Mouse (Mus musculus): ENCODE measurements around the gene Vangl2. TPM values are rescaled to one million over a fixed set of nuclear protein-coding genes. Genes with fewer than 3 reads are reported as not detected.

Vangl2 gene
- total and polyA plus RNA-seq, 2 experiments from 2014 or later: 36.5 to 86.6 TPM

DNA sequence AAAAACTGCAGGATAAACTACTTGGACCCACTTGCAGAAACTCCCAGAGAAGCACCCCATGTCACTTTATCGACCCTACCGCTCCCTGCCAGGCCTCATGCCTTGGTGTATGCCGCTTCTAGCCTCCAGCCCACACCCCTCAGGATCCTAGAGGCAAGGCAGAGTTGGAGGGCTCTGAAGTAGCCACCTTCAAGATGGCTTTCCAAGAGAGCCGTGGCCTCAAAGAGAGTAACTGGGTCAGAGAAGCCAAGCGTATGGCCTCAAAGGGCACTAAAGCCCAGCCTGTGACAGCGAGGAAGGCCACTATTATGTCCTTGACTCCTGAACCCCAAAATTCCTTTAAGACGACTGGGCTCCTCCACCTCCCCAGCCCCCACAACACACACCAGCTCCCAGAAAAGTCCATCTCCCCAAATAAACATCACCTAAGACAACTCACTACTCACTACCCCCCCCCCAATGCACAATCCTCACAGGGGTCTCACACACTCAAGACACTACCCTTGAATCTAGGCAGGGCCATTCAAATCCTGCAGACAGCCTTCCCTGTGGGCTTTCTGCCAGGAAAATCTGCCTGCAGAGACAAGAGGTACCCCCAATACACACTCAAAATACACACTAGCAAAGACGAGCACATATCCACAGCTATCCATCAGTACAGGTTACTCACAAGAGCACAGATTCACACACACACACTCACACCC is 2.9 kb downstream of the Vangl2 start:
- Histone ChIP-seq H3K4me2 (ENCODE audit: low read depth, low read length) (peak overlapping the region; percentile 77), H3K9ac (replicated peaks; ENCODE audit: low read length) (peak overlapping the region; percentile 80), H3K4me3 (ENCODE audit: low read length) (peak overlapping the region; percentile 76), H3K9me3 (ENCODE audit: low read length) (no peaks in the 10 kb centered on the region), H3K36me3 (ENCODE audit: insufficient read depth, low read length) (no peaks in the 10 kb centered on the region), H3K4me1 (ENCODE audit: insufficient read depth, low read length) (peaks cover 30% of the 10 kb centered on the region), H3K27ac (peak overlapping the region; percentile 92; the same call in 1 of the 2 replicates), H3K27me3 (ENCODE audit: insufficient read depth, low read length) (no peaks in the 10 kb centered on the region)
- WGBS: 5% methylated on average over 8 of the region's 8 CpGs
- ATAC-seq: no peak; the same call in 1 of the 2 replicates
- DNase-seq (ENCODE audit: low spot score): no peak
- TF ChIP-seq CTCF (IDR thresholded peaks at IDR 0.05; ENCODE audit: low read depth): no peak

DNA sequence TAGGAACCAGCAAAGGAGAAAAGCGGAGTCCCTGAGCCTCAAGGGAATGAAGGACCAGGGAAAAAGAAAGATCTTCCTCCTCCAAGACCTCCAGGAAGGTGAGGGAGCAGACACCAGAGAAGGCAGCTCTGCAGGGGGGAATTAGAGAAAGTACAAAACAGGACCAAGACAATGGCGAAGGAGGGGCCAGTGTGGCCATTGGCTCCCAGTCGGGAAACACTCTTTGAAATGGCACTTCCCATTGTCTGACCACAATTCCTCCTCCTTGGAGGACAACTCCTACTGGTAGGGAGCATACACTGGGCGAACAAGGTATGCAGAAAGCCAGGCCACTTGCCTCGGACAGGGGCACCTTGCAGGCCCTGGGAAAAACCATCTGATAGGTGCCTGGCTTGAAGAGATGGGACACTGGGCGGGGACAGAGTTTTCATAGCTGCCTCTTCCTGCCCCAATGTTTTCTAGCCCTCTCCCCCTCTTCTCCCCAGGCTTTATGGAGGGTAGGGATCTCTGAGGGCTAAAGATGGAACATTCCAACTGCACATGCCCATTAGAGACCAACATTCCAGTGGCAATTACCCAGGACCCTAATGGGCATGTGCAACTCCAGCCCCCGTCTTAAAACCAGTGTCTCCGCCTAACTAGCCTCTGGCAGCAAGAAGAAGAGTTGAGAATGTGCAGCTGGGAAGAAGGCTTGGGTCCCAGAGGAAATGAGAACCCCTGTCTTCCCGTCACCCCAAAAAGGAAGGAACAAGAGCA is 3.9 kb downstream of the Vangl2 start:
- 18% methylated on average over 9 of the region's 9 CpGs for WGBS
- H3K9ac ChIP-seq (replicated peaks; ENCODE audit: low read length): peak overlapping the region; percentile 80
- no peak for TF ChIP-seq CTCF (IDR thresholded peaks at IDR 0.05; ENCODE audit: low read depth)
- peak overlapping the region; percentile 76 for H3K4me3 ChIP-seq (ENCODE audit: low read length)
- no peaks in the 10 kb centered on the region for H3K27me3 ChIP-seq (ENCODE audit: insufficient read depth, low read length)
- no peaks in the 10 kb centered on the region for H3K9me3 ChIP-seq (ENCODE audit: low read length)
- peaks cover 30% of the 10 kb centered on the region for H3K4me1 ChIP-seq (ENCODE audit: insufficient read depth, low read length)
- H3K4me2 ChIP-seq (ENCODE audit: low read depth, low read length): peak overlapping the region; percentile 77
- H3K27ac ChIP-seq: peak overlapping the region; percentile 27; the same call in 1 of the 2 replicates
- no peak for ATAC-seq
- no peak for DNase-seq (ENCODE audit: low spot score)
- H3K36me3 ChIP-seq (ENCODE audit: insufficient read depth, low read length): no peaks in the 10 kb centered on the region

DNA sequence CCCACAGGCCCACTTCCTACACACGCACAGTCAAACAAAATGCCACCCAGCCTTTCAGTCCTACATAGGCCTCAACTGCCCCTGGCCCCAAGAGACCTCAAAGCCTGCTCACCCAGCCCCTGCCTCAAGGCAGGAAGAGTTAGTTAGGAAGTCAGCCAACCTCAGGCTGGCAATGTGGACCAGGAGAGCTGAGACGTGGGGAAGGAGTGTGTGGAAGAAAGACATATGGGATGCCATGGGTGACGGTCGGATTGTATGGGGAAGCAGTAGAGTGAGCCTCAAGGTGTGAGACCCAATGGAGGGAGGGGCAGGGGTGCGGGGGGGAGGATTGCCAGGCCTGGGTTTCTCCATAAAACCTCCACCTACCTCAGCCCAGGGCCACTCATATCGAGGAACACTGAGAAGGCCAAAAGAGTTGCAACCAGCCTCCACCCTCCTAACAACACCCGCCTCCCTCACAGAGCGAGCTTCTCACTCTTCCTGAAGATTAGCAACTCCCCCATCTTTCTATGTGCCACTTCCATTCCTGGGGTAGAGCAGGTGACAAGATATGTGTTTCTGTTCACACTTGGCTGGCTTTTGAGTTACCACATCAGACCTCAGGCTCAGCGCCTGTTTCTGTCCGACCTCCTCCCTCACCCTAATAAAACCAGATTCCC is 8.3 kb downstream of the Vangl2 start:
- no peak overlapping the region for H3K4me2 ChIP-seq (ENCODE audit: low read depth, low read length)
- no peaks in the 10 kb centered on the region for H3K9me3 ChIP-seq (ENCODE audit: low read length)
- no peak overlapping the region for H3K9ac ChIP-seq (replicated peaks; ENCODE audit: low read length)
- H3K4me1 ChIP-seq (ENCODE audit: insufficient read depth, low read length): peaks cover 57% of the 10 kb centered on the region
- H3K4me3 ChIP-seq (ENCODE audit: low read length): no peak overlapping the region
- TF ChIP-seq CTCF (IDR thresholded peaks at IDR 0.05; ENCODE audit: low read depth): no peak
- no peak for ATAC-seq
- no peaks in the 10 kb centered on the region for H3K27me3 ChIP-seq (ENCODE audit: insufficient read depth, low read length)
- H3K36me3 ChIP-seq (ENCODE audit: insufficient read depth, low read length): no peaks in the 10 kb centered on the region
- H3K27ac ChIP-seq: no peak overlapping the region
- DNase-seq (ENCODE audit: low spot score): no peak
- 48% methylated on average over 10 of the region's 10 CpGs for WGBS

DNA sequence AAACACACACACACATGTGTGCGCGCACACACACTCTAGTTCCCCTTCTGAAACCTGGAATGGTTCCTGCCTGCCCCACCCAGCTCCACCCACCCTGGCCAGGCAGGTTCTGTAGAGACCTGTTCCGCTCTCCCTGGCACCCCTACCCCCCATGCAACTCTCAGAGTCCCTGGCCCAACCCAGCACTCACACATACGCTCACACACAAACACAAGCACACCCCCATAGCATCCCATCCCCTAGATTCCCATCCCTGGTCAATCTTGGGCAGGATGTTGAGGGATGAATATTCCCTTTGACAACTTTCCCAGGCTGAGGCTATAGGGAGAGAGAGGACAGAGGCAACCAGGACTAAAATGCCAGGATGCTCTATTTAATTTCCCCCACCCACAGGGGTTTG is 8.9 kb downstream of the Vangl2 start:
- 88% methylated on average over 4 of the region's 4 CpGs for WGBS
- Histone ChIP-seq H3K4me1 (ENCODE audit: insufficient read depth, low read length) (peaks cover 51% of the 10 kb centered on the region), H3K36me3 (ENCODE audit: insufficient read depth, low read length) (no peaks in the 10 kb centered on the region), H3K27me3 (ENCODE audit: insufficient read depth, low read length) (no peaks in the 10 kb centered on the region), H3K27ac (no peak overlapping the region), H3K4me2 (ENCODE audit: low read depth, low read length) (no peak overlapping the region), H3K9ac (replicated peaks; ENCODE audit: low read length) (no peak overlapping the region), H3K4me3 (ENCODE audit: low read length) (no peak overlapping the region), H3K9me3 (ENCODE audit: low read length) (no peaks in the 10 kb centered on the region)
- no peak for TF ChIP-seq CTCF (IDR thresholded peaks at IDR 0.05; ENCODE audit: low read depth)
- no peak for DNase-seq (ENCODE audit: low spot score)
- ATAC-seq: no peak

DNA sequence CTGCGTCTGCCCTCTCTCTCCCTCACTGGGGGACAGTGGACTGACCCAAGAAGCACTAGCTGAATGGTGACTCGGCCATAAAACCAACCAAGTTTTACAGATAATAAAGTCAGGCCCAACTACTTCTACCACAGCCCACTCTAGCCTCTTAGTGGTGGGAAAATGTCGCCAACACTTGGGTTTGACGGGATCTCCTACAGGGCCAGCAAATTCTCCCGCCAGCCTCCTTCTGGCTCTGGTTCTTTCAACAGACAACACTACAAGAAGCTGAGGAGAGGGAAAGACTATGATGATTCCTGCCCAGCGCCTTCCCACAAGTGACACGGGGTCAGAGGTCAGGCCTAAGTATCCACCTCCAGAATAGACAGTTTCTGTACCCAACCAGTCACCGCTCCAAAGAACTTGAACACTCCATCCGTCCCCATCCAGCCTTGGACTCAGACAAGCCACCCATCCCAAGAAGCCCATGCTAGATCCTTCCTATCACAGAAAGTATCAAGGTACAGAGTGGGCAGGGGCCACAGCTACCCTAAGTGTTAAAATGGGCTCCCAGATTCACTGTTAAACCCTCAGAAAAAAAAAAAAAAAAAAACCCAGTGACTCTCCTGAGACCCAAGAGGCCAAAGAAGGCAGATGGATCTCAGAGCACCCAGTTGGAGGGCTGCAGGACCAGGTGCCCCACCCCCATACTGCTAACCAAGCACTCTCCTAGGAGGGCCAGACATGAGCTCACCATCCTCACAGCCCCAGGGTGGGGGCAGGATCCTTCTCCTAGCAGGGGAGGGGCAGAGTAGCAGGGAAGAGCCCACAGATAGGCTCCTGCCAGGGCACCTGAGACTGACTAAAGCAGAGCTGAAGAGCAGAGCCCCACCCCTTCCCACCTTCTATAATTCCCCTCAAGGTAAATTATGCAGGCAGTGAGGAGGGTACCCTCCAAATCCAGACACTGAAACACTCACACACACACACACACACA is 9.6 kb downstream of the Vangl2 start:
- H3K4me3 ChIP-seq (ENCODE audit: low read length): no peak overlapping the region
- WGBS: 57% methylated on average over 9 of the region's 9 CpGs
- no peaks in the 10 kb centered on the region for H3K9me3 ChIP-seq (ENCODE audit: low read length)
- peaks cover 48% of the 10 kb centered on the region for H3K4me1 ChIP-seq (ENCODE audit: insufficient read depth, low read length)
- DNase-seq (ENCODE audit: low spot score) (no peak), ATAC-seq (no peak)
- H3K27ac ChIP-seq: peak overlapping the region; percentile 71; the same call in 1 of the 2 replicates
- no peaks in the 10 kb centered on the region for H3K27me3 ChIP-seq (ENCODE audit: insufficient read depth, low read length)
- no peak overlapping the region for H3K4me2 ChIP-seq (ENCODE audit: low read depth, low read length)
- no peak for TF ChIP-seq CTCF (IDR thresholded peaks at IDR 0.05; ENCODE audit: low read depth)
- H3K36me3 ChIP-seq (ENCODE audit: insufficient read depth, low read length): no peaks in the 10 kb centered on the region
- no peak overlapping the region for H3K9ac ChIP-seq (replicated peaks; ENCODE audit: low read length)
